Mouse (Mus musculus): ENCODE measurements around the gene Tle4. TPM values are rescaled to one million over a fixed set of nuclear protein-coding genes. Genes with fewer than 3 reads are reported as not detected.

Gene Tle4
- polyA plus RNA-seq, 1 experiment from 2014 or later = 9.7 TPM

DNA sequence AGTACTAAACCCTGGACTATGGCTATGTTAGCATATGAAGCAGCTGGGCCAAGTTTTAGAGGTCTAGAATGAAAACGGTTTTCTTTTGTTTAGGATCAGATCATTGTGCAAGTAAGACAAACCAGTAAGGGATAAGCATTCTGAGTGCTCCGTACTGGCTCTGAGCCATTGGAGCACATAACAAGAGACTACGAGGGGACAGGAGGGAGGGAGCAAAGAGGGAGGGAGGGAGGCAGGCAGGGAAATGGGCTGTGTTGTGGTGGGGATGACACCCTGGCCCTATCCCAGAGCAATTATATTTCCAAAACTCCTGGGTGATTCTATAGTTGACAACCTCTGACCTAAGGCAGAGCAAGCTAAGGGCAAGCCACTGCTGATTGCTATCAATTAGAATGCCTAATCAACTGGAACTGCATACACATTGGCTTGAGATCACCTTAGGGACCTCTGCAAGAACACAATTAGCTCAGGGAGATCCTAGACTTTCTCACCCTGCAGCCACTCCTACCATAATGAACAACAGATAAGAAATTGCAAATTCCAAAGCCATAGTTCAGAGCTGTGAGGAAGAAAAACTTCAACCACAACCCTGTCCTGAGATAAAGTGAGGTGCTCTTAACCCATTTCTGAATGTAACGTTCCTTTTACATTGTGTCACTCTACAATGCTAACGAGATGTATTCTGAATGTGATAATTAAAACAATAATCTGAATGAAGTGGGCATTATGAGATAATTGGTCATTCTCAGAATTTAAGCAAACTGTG is 115.9 kb downstream of the Tle4 start:
- Histone ChIP-seq H3K9me3 (replicated peaks) (no peaks in the 10 kb centered on the region), H3K4me3 (no peak overlapping the region), H3K36me3 (no peaks in the 10 kb centered on the region), H3K9ac (no peak overlapping the region), H3K27me3 (replicated peaks) (no peaks in the 10 kb centered on the region), H3K27ac (no peak overlapping the region), H3K4me1 (peaks cover 8% of the 10 kb centered on the region; the same call in 1 of the 2 replicates), H3K4me2 (no peak overlapping the region)
- whole genome bisulfite sequencing (ENCODE audit: insufficient replicate concordance) = 58% methylated on average over 5 of the region's 5 CpGs
- ATAC-seq = no peak

- ATAC-seq = no peak
- no peaks in the 10 kb centered on the region for H3K9me3 ChIP-seq (replicated peaks)
- H3K4me1 ChIP-seq = peaks cover 8% of the 10 kb centered on the region; the same call in 1 of the 2 replicates
- H3K36me3 ChIP-seq = no peaks in the 10 kb centered on the region
- no peak overlapping the region for H3K9ac ChIP-seq
- H3K4me3 ChIP-seq = no peak overlapping the region
- H3K27me3 ChIP-seq (replicated peaks) = no peaks in the 10 kb centered on the region
- no peak overlapping the region for H3K4me2 ChIP-seq
- H3K27ac ChIP-seq = no peak overlapping the region
Measured at GRCm38 (mm10) chr19:14479711-14480110, 118.1 kb downstream of the Tle4 start.

DNA sequence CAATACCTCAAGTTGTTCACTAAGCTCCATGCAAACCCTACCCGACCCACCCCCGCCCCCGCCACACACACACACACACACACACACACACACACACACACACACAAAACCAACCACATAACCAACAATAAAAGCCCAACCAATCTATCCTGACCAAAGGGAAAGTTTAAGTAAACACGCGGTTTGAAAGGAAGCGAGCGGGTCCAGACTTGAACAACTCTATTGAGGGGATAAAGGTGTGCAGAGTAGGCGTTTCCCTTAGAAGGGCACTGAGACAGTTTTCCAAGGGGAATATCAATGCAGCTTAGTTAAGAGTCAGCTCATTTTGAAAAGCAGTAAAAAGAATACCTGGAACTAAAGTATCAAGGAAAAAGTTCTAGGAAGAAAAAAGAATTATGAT is 128.5 kb downstream of the Tle4 start:
- H3K27ac ChIP-seq = no peak overlapping the region
- no peaks in the 10 kb centered on the region for H3K9me3 ChIP-seq (replicated peaks)
- peaks cover 22% of the 10 kb centered on the region for H3K36me3 ChIP-seq
- no peak for ATAC-seq
- H3K4me1 ChIP-seq = peaks cover 5% of the 10 kb centered on the region; the same call in 1 of the 2 replicates
- H3K4me3 ChIP-seq = no peak overlapping the region
- H3K4me2 ChIP-seq = no peak overlapping the region
- no peaks in the 10 kb centered on the region for H3K27me3 ChIP-seq (replicated peaks)
- H3K9ac ChIP-seq = no peak overlapping the region
- 83% methylated on average over 8 of the region's 8 CpGs for WGBS (ENCODE audit: insufficient replicate concordance)

GRCm38 (mm10) chr19:14468733-14469132 is 129.1 kb downstream of the Tle4 start:
- no peak for ATAC-seq
- Histone ChIP-seq H3K4me1 (peaks cover 5% of the 10 kb centered on the region; the same call in 1 of the 2 replicates), H3K36me3 (peaks cover 28% of the 10 kb centered on the region), H3K4me3 (no peak overlapping the region), H3K9ac (no peak overlapping the region), H3K27me3 (replicated peaks) (no peaks in the 10 kb centered on the region), H3K27ac (no peak overlapping the region), H3K4me2 (no peak overlapping the region), H3K9me3 (replicated peaks) (no peaks in the 10 kb centered on the region)
- WGBS (ENCODE audit: insufficient replicate concordance) = 62% methylated on average over 2 of the region's 2 CpGs

DNA sequence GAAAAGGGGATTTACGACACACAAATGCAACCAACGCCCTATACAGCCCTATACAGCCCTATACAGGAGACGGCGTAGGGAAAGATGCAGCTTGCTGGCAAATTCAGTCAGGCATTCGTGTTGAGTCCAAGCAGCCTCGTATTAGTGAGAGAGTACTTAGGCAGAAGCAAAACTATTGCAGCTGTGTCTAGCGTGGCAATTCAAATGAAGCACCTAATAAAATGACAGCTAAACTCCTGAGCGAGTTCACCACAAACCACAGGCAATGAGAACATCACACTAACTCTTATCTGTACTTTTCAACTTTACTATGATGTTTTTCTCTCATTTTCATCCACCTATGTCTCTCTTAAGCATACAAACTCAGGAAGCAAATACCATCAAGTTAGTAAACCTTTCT is 131.8 kb downstream of the Tle4 start:
- H3K36me3 ChIP-seq = peaks cover 49% of the 10 kb centered on the region
- no peaks in the 10 kb centered on the region for H3K27me3 ChIP-seq (replicated peaks)
- H3K27ac ChIP-seq = no peak overlapping the region
- H3K9ac ChIP-seq = no peak overlapping the region
- 80% methylated on average over 8 of the region's 8 CpGs for WGBS (ENCODE audit: insufficient replicate concordance)
- H3K4me1 ChIP-seq = peaks cover 5% of the 10 kb centered on the region; the same call in 1 of the 2 replicates
- H3K9me3 ChIP-seq (replicated peaks) = no peaks in the 10 kb centered on the region
- ATAC-seq = no peak
- no peak overlapping the region for H3K4me3 ChIP-seq
- no peak overlapping the region for H3K4me2 ChIP-seq

- Histone ChIP-seq H3K4me1 (no peaks in the 10 kb centered on the region), H3K9me3 (replicated peaks) (no peaks in the 10 kb centered on the region), H3K9ac (no peak overlapping the region), H3K27ac (no peak overlapping the region), H3K4me2 (no peak overlapping the region), H3K27me3 (replicated peaks) (no peaks in the 10 kb centered on the region), H3K4me3 (no peak overlapping the region), H3K36me3 (peaks cover 60% of the 10 kb centered on the region)
- WGBS (ENCODE audit: insufficient replicate concordance) = 87% methylated on average over 5 of the region's 5 CpGs
- no peak for ATAC-seq
Measured at GRCm38 (mm10) chr19:14463281-14464079, 134.4 kb downstream of the Tle4 start.

- Histone ChIP-seq H3K9ac (no peak overlapping the region), H3K4me1 (no peaks in the 10 kb centered on the region), H3K9me3 (replicated peaks) (no peaks in the 10 kb centered on the region), H3K36me3 (peaks cover 78% of the 10 kb centered on the region), H3K27me3 (replicated peaks) (no peaks in the 10 kb centered on the region), H3K4me3 (no peak overlapping the region), H3K4me2 (no peak overlapping the region), H3K27ac (no peak overlapping the region)
- 87% methylated on average over 10 of the region's 10 CpGs for WGBS (ENCODE audit: insufficient replicate concordance)
- ATAC-seq = no peak
Measured at GRCm38 (mm10) chr19:14453486-14453885, 144.4 kb downstream of the Tle4 start.

GRCm38 (mm10) chr19:14451329-14451728 is 146.5 kb downstream of the Tle4 start:
- no peaks in the 10 kb centered on the region for H3K9me3 ChIP-seq (replicated peaks)
- no peaks in the 10 kb centered on the region for H3K4me1 ChIP-seq
- ATAC-seq = no peak
- H3K27me3 ChIP-seq (replicated peaks) = no peaks in the 10 kb centered on the region
- peaks cover 73% of the 10 kb centered on the region for H3K36me3 ChIP-seq
- 83% methylated on average over 6 of the region's 6 CpGs for WGBS (ENCODE audit: insufficient replicate concordance)
- H3K27ac ChIP-seq = no peak overlapping the region
- no peak overlapping the region for H3K9ac ChIP-seq
- no peak overlapping the region for H3K4me2 ChIP-seq
- no peak overlapping the region for H3K4me3 ChIP-seq

- 0 out of 2 replicates have a peak, but pooled peaks have one; percentile 46 for ATAC-seq
- Histone ChIP-seq H3K36me3 (peaks cover 64% of the 10 kb centered on the region), H3K4me1 (no peaks in the 10 kb centered on the region), H3K9me3 (replicated peaks) (no peaks in the 10 kb centered on the region), H3K4me2 (no peak overlapping the region), H3K4me3 (no peak overlapping the region), H3K27ac (no peak overlapping the region), H3K9ac (no peak overlapping the region), H3K27me3 (replicated peaks) (no peaks in the 10 kb centered on the region)
- 72% methylated on average over 3 of the region's 3 CpGs for WGBS (ENCODE audit: insufficient replicate concordance)
Measured at GRCm38 (mm10) chr19:14449738-14450137, 148.1 kb downstream of the Tle4 start.

GRCm38 (mm10) chr19:14448586-14448985 is 149.3 kb downstream of the Tle4 start:
- Histone ChIP-seq H3K9me3 (replicated peaks) (no peaks in the 10 kb centered on the region), H3K27me3 (replicated peaks) (no peaks in the 10 kb centered on the region), H3K9ac (no peak overlapping the region), H3K36me3 (peaks cover 54% of the 10 kb centered on the region), H3K4me3 (no peak overlapping the region), H3K4me2 (no peak overlapping the region), H3K27ac (no peak overlapping the region), H3K4me1 (no peaks in the 10 kb centered on the region)
- WGBS (ENCODE audit: insufficient replicate concordance) = 75% methylated on average over 2 of the region's 2 CpGs
- no peak for ATAC-seq

DNA sequence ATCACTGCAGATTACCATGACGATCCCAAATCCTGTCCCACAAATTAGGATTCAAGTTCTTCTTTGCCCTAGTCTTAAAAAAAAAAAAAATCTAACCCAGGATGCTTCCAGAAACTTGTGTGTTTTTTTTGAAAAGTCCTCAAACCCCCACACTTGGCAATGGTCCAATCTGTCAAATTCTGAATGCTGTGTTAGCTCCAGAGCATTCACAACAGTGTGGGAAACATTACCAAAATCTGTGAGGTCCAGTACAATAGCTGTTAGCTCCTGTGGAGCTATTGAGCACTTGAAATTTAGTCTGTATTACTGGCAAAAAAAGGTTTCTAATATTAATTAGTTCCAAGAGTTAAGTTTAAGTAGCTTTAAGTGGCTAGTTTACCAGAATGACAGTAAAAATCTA is 150.4 kb downstream of the Tle4 start:
- no peak for ATAC-seq

DNA sequence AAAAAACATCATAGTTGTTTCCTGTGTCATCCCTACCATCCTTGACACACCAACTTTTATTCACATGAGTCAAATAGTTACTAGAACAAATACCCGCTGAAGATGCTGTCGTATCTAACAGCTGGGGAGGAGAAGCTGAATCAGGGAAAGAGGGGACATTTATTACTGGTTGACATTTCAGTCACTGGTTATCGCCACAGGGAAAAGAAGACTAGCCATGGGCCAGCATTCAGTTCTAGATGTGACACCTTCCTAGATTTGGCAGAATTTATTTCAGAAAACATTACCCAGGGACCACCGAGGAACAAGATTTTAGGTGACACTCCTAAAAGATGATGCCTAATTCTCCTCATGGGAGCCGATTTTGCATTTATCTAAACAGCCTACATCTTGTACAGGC is 156.0 kb downstream of the Tle4 start:
- WGBS (ENCODE audit: insufficient replicate concordance) = 80% methylated on average over 5 of the region's 5 CpGs
- Histone ChIP-seq H3K4me3 (no peak overlapping the region), H3K36me3 (peaks cover 3% of the 10 kb centered on the region; the same call in 1 of the 2 replicates), H3K9ac (no peak overlapping the region), H3K4me1 (no peaks in the 10 kb centered on the region), H3K9me3 (replicated peaks) (no peaks in the 10 kb centered on the region), H3K4me2 (no peak overlapping the region), H3K27me3 (replicated peaks) (no peaks in the 10 kb centered on the region), H3K27ac (no peak overlapping the region)
- ATAC-seq = no peak

More for the DNA sequence above, 150.4 kb downstream of the Tle4 start:
- Histone ChIP-seq H3K36me3 (peaks cover 44% of the 10 kb centered on the region), H3K4me2 (no peak overlapping the region), H3K4me3 (no peak overlapping the region), H3K27ac (no peak overlapping the region), H3K4me1 (no peaks in the 10 kb centered on the region), H3K9me3 (replicated peaks) (no peaks in the 10 kb centered on the region), H3K27me3 (replicated peaks) (no peaks in the 10 kb centered on the region), H3K9ac (no peak overlapping the region)
- 84% methylated on average over 1 of the region's 1 CpGs for WGBS (ENCODE audit: insufficient replicate concordance)

Data from liver, embryonic 12.5 days (tissue).